Mouse (Mus musculus): ENCODE measurements around the gene Zfand6.
A peak's percentile ranks its signal among the peaks of the same experiment; 100 is the strongest.

Gene Zfand6

DNA sequence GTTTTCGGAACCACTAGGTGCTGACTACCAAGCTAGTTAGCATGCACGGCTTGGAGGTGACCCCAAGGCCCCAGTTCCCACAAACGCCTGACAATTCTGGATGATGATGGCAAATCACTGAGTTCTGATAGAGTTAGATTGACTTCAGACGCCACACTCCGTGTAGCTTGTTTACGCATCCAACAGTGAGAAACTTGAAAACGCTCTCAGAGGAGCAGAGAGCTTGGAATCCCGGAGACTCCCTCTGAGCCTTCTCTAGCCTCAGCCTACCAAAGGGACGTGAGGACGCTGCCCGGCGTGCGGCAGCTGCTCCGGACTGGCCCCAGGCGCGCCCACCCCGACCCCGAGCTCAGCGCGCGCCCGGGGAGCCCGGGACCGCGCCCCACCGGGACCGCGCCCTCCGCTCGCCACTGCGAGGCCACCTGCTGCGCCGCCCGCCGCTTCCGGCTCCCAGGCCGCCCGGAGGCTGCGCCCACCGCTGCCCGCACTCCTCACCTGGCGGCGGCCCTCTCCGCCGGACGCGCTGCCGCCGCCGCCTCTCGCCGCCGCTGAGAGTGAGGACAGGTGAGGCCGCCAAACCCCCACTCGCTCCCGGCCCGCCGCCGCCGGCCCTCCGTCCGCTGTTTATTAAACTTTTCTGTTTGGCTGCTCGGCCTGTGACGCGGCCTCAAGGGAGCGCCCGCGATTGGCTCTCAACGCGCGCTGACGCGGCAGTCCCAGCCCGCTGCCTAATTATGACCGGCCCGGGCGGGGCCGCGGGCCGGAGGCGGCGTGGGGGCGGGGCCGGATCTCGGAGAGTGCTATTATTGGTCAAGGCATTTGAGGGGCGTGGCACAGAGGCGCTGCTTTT is at the start of gene Zfand6:
Gene Zfand6 (minus strand): TSS at position 709 of the 850 bp plus-strand sequence.
- peak; percentile 99 for DNase-seq

DNA sequence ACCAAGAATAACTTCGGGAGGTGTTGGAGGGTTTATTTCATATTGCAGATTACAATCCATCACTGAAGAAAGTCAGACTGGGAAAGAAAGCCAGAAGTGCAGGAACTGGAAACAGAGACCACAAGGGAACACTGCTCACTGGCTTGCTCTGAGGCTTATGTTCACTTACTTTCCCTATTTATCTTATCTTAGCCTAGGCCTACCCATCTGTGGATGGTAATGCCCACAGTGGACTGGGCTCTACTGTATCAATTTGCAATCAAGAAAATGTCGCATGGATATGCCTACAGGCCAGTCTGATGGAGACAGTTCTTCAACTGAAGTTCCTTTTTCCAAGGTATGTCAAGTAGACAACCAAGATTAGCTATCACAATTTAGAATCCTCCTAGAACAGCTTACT is 47.0 kb upstream of the Zfand6 start:
- no peak for DNase-seq

DNA sequence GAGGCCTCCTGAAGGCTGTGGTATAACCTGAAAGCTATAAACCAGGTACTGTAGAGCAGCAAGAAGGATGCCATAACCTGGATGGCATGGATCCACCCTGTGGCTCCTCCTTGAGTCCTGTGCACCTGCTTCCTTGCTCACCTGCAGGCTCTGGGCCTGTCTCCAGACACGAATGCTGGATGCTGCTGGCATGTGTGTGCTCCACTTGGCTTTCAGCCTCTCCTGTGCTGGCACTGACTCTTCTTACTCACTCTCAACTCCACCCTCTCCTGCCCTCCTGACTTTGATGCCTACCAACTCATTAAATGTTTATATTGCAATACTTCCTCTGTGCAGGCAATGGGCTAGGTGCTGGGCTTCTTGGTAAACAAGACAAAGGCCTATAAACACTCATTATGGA is 43.3 kb upstream of the Zfand6 start:
- DNase-seq = no peak

DNA sequence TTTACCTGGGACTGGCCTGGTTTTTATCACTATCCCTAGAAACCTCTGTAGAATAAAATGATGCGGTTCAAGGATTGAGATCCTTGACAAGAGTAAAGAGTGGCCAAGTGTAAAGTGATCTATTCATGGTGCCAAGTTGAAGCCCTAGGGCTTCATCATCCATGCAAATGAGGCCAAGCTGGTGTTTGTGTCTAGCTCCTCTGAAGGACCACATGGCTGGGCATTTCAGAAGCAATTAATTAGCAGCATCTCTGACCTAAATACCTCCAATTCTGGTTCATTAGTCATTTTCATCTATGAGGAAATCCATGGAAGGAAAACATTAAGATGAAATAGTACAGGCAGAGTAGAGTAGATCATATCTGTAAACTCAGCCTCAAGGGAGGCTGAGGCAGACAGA is 42.3 kb upstream of the Zfand6 start:
- no peak for DNase-seq

DNA sequence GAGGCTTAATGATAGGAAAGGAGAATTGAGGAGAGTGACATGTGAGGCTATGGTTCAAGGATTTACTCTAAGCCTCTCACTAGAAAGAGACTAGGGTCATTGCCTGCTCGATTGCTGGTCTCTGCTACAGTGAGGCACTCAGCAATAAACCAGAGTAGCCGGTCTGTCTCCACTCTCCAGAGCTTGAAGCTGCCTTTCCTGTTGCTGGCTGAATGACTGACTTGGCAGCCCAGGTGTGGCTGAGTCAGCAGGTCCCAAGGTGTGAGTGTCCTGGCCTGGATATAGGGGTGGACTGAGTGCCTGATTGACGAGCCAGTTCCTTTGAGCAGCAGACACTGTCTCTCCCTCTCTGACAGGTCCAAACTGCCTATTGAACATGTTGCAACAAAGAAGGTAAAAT is 41.3 kb upstream of the Zfand6 start:
- DNase-seq = no peak

DNA sequence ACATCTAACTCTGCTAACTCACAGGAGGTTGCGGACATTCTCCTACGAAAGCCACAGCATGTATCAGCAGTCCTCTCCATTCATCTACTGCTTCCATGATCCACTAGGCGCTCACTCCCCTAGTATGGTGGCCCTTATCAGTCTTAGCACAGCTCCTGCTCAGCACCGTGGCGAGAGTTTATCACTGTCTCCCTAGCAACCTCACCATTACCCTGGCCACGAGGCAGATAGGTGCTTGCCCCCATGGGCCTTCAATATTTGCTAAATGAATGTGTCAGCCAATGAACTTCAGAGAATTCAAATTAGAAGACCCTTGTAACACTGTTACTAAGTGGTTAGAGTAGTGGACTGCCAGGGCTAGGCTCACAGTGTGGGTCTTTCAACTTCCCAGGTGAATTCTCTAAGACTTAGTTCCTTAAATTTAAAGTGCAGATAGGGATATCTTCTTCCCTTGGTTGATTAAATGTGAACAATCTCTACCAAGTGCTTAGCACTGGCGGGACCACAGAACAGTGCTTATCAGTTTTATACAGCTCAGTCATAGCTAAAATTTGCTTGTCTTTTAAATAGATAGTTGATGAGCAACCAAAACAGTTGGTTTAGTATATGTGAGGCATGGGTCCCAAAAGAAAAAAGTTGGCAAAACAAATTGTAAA is 33.2 kb upstream of the Zfand6 start:
- no peak for DNase-seq

DNA sequence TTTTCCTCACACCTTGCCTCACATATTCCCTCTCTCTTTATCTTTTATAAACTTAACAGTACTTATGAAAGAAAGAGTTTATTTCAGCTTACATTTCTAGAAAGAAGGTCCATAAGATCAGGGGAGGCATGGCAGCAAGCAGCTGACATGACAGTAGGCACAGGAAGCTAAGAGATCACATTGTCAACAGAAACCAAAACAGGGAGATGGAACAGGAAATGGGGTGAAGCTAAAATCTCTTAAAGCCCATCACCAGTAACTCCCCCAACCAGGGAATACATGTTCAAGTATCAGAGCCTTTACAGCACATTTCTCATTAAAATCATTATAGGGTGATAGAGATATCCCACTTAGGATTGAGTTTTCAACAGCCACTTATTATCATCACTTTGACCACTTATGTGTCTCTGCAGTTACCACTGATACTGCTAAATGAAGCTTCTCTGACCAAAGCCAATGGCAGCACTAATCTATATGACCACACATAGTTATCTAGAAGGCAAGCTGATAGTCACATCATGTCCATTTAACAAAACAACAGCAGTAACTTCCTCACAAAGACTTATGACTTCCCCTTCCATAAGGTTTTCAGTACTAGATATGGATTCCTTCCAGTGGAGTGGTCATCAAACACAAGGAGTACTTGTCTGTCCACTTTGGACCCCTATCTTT is 20.7 kb upstream of the Zfand6 start:
- no peak for DNase-seq

DNA sequence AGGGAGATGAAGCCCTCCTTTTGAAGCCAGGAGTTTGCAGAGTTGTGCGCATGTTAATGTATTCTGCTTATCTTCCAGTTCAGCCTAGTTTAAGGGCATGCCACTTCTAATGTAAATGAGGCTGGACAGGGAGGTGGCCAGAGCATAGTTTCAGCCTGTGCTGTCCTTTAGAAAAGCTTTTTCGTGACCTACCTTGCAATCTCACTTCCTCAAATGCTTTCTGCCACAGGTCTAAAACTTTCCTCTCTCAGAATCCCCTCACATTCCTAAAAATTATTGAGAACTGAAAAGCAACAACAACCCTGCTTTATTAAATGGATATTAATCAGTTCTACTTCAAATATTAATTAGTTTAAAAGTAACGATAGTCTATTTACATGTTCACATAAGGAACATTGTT is 17.1 kb upstream of the Zfand6 start:
- DNase-seq = no peak

DNA sequence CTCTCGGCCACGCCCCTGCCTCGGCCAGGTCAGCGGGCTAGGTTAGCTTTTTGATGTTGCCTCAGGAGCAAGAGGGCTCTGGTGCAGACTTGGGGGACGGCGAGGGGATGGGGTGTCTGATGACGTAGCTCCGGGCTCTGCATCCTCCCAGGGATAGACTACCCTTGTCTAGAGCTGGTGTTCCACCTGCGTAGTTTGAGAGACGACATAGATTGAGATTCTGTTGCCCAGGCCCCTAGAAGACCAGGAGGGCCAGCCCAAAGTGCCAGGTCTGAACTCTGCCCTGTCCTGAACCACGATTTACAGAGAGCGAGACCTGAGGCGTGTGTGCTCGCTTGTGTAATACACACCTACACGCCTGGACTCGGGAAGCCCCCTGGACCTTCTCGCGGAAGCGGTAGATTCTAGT is 346 bp upstream of the Zfand6 start:
- no peak for DNase-seq

DNA sequence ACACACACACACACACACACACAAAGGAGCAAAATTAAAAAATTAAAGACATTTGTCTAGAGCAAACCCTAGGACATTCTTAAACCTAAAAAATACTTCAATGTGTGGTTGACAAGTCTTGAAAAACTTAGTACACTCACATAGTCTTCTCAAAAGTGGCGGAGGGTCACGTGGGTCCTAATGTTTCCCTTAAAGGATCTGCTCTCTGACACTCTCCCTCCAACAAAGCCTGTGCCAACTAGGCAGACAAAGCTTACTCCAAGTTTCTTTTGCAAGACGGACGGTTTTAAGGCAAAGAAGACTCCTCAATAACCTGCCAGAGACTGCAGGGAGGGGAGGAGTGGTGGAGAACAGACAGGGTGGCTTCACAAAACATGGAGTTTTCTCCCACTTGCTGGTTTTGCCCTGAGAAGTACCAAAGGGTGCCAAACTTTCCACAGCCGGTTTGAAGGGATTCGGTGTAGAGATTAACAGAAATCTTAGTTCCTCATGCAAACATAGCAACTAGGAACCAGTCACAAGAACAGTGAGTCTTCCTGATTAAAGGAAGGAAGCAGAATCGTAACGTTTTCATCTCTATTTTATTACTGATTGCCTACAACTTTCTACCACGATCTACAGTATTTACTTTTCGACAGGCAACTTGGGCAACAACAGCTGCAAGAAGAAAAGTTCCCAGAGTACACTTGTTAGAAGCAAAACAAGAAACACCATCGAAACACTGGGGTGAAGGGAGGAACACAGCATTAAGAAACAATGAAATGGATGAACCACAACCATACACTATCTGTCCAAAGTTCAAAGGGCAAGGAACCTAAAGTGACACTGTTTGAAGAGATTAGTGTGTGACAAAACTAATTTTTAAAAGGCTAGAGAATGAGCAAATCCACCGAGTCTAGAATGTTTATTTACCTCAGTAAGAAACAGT is 1.8 kb downstream of the Zfand6 start:
- no peak for DNase-seq

DNA sequence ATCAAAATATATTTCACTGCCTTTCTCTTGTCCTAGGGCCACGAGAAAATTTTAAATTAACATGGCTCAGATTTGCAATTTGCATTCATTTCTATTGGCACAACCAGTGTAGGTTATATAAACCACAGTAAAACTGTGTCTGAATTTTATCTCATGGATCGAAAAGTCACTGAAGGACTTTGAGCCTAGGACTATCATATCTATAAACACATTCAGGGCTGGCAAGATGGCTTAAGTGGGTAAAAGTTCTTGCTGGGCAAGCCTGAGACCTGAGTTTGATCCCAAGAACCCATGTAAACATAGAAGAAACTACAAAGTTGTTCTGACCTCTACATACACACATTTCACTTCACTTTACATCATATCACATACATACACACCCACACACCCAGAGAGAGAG is 3.4 kb downstream of the Zfand6 start:
- DNase-seq = no peak

DNA sequence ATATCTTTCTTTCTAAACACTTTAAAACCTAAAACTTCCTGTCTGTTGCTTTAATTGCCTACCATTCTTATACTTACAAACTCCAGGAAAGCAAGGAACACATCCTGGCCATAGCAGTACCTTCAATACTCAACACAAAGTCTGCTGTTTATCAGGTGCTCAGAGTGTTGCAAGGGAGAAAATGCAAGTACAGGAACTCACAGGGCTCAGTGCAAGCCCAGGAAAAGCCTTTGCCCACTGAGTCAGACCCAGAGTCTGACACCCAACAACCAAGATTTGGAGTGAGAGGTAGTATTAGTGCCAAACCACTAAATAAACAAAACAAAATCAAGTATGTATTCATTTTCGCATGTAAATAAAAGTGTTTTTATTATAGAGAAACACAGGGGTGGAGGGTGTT is 5.1 kb downstream of the Zfand6 start:
- DNase-seq = no peak

DNA sequence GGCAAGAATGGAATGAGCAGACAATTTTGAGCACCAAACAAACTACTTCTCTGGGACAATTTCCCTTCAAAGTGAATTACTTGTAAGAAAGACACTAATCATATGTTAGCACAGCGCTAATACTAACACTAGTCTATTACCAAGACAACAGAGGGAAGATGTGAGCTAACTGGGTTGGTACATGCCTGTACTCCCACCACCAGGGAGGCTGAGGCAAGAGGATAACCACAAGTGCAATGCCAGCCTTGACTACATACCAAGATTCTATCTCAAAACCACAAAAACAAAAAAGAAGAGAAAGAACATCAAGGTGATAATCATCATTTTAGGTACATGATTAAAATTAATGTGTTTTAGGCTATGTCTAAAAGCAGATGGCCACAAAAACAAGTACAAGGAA is 8.2 kb downstream of the Zfand6 start:
- no peak for DNase-seq

DNA sequence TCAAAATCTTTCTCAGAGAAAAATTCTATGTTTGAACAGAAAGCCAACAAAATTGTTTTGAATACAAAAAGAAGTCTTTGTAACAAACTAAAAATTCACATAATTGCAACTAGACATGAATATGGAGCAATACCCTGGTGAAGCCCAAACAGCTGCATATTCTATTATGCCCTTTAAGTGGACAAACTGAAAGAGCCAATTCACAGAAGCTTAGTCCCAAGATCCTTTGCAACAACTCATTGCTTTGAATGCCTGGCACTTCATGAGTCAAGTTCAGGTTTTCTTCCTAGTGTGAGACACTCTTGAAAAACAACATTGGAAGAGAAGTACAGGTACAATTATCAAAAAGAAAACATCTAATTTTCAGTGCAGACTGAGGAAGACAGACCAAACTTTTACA is 8.8 kb downstream of the Zfand6 start:
- no peak for DNase-seq

DNA sequence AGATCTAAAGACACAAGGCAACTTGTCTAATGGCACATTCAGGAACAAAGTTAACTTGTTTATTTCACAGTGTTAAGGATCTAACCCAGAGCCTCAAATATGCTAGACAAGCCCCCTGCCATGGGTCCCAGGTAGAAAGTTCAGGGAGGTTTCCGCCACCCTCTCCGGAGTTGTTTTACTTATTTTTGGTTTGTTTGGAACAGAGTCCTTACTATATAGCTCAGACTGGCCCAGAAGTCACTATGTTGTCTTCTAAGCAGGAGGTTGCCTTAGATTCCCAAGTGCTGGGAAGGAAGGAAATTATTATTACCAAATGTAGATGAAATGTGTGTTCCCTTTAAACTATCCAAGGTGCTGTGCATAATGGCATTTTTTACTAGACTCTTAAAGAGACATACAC is 9.7 kb downstream of the Zfand6 start:
- DNase-seq = no peak

DNA sequence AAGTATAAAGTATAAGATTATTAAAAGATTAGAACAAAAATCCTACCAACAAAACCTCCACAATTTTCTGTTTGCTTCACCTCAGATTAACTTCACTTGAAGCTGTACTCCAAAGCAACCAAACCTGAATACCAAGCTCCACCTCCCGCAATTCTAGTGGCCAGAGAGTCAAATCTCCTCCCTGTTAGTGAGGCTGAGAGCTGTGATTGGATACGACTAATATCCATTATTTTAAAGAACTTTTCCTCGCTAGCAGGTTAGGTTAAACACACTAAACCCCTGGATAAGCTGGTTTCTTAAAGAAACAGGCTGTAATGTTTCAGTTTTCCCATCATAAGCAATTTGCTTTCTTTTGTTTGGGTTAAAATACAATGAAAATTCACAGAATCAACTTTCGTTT is 10.5 kb downstream of the Zfand6 start:
- DNase-seq = peak; percentile 66 to 76

DNA sequence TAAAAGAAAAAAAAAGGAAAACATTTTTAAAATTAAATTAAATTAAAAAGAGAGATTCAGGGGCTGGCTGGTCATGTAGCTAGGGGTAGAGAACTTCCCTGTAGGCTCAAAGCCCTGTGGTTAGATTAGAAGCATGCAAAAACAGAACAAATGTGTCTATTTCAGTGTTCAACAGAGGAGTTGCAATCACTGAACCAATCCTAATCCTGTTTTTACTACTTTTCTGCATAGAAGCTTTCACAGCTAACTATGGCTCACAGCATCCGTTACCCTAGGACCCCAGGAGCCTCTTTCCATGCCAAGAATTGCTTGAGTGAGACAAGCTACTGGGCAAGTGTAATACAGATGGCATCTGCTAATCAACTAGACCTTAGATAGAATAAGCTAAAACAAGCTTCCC is 16.7 kb downstream of the Zfand6 start:
- DNase-seq = no peak

DNA sequence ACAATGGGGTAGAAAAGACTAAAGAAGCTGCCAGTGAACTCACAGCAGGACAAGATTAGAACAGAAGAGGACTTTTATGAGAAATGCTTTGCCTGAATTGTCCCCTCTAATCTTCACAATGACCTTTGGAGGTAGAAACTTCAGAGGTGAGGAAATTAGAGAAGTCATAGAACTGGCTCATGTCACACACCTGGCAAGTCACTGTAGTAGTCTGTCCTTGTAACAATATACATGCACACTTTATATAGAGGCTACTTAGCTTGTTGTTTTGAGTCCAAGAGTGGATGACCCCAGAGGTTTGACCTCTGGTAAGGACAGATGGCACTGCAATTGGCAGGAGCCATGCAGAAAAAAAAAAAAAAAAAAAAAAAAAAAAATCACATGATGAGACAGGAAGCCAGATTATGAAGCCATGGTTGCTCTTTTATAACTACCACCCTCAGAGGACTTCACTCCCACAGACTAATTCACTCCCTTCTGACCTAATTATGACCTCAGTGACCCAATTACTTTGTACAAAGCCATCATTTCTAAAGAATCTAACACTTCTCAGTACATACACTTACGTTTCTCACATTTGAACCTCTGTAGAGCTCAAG is 20.1 kb downstream of the Zfand6 start:
- no peak for DNase-seq

DNA sequence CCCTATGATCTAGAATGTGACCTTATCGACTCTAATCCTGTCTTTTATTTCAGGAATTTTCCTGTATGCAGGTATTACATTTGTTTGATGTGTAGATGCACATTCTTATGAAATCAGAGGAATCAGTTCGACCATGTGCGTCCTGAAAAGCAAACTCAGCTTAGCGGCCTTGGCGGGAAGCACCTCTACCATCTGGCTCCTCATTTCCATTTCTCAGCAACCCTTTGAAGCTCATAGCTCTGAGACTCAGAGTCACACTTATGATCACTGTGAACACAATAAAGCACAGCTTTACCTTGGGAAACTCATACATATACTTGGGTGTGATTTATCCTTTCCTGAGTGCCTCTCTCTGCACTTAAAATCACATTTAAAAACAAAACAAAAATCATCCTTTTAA is 21.8 kb downstream of the Zfand6 start:
- no peak for DNase-seq

DNA sequence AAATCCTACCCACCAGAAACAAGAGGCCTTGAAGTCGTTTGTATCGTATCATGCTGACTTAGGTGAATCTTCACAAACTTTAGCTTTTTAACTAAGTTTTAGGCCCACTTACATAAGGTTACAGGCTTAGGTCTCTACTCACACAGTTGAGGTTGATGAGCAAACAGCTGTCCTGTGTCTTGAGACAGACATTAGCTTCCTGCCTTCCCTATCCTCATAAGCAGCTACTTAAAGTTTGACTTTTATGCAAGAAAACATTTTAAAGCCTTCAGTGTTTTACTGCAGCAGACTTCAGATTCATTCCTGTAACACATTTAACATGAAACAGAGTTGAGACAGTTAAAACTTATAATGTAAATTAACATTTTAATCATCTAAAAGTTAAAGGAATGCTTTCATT is 37.0 kb downstream of the Zfand6 start:
- DNase-seq = no peak

DNA sequence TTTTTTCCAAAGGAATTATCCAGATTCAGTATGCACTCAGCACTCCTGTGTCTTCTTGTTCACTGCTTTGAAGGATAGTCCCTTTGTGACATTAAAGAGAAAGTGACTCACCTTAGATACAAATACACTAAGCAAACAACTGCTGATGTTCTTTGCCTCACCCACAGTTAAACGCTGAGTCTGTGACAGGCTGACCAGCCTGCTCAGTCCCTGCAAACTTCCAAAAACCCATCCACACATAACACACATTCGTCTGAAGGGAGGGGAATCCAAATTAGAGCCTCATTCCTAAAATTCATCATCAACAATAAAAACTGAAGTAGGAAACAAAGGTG is 37.8 kb downstream of the Zfand6 start:
- no peak for DNase-seq

DNA sequence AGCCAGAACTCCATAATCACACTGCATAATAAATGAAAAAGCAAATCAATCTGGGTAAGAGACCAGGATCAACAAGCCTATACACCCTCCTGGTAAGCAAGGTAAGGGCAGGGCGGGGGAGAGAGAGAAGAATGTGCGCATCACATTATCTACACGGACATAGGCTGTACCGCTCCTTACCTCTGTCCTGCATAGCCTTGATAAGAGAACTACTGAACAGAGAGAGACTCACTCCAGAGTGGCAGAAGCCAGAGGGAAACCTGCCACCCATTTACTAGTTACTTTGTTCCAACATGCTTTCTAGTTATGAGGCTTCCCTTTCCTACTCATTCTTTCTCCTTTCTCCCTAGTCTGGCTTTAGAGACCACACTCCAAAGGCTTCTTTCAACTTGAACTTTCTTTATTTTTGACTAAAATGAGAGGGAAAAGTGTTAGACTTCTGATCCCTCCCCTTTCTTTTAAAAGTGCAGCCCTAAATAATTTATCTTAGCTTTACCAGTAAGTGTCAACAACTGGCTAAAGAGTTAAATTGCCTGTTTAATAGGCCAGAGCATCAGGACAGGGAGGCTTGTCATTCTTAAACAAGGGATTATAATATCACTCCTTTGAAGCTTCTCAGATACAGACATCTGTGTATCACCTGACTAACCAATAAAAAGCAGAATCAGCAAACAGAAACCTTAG is 38.3 kb downstream of the Zfand6 start:
- no peak for DNase-seq
